8 mouse cellular contexts compared by ENCODE assay signal in genomic region chr8:105702001-105702401, GRCm38 (mm10). TPM values are rescaled to one million over a fixed set of nuclear protein-coding genes. Genes with fewer than 3 reads are reported as not detected.
DNase-seq lines count a peak whose midpoint lies in the region; ATAC-seq and TF ChIP-seq lines count a peak whose summit lies in the region.

No protein-coding gene starts in this region.

- no peak for ATAC-seq in heart, embryonic 12.5 days (ENCODE audit: insufficient number of reproducible peaks, low FRiP score)
- ATAC-seq in embryonic facial prominence, embryonic 13.5 days (ENCODE audit: insufficient number of reproducible peaks, insufficient read depth, low FRiP score, low TSS enrichment, low read depth): no peak
- no peak for ATAC-seq in limb, embryonic 13.5 days (ENCODE audit: low FRiP score, low read depth)
- no peak for ATAC-seq in stomach, postnatal 0 days (ENCODE audit: low FRiP score, low TSS enrichment)

- no peaks in the 10 kb centered on the region for H3K27me3 ChIP-seq in heart, embryonic 12.5 days (replicated peaks)
- H3K27me3 ChIP-seq in embryonic facial prominence, embryonic 13.5 days: no peaks in the 10 kb centered on the region
- no peaks in the 10 kb centered on the region for H3K27me3 ChIP-seq in limb, embryonic 13.5 days
- H3K27me3 ChIP-seq in stomach, postnatal 0 days (ENCODE audit: control insufficient read depth, insufficient read depth, low read length): no peaks in the 10 kb centered on the region

- TF ChIP-seq CTCF in stomach, postnatal 0 days (IDR thresholded peaks at IDR 0.05; ENCODE audit: low read depth): no peak

- DNase-seq in heart, adult 18-20 months: no peak
- DNase-seq in ES-E14 (ENCODE audit: low read depth, low spot score): no peak
- no peak for DNase-seq in stomach, postnatal 0 days (ENCODE audit: low spot score)
- DNase-seq in adrenal gland, postnatal 14 days: no peak
- no peak for DNase-seq in layer of hippocampus, adult 9-11 months

- H3K4me1 ChIP-seq in heart, embryonic 12.5 days (replicated peaks): peaks cover 21% of the 10 kb centered on the region
- H3K4me1 ChIP-seq in ES-E14 (ENCODE audit: control insufficient read depth in 2 of 2, insufficient read depth in 2 of 2, low read length in 2 of 2, poor library complexity in 1 of 2): peaks cover 2 to 11% of the 10 kb centered on the region in 2 experiments; a peak in 1 of 4 replicates
- H3K4me1 ChIP-seq in embryonic facial prominence, embryonic 13.5 days: peaks cover 26% of the 10 kb centered on the region
- H3K4me1 ChIP-seq in limb, embryonic 13.5 days: peaks cover 27% of the 10 kb centered on the region
- peaks cover 7% of the 10 kb centered on the region; the same call in 1 of the 2 replicates for H3K4me1 ChIP-seq in stomach, postnatal 0 days (replicated peaks; ENCODE audit: control insufficient read depth, insufficient read depth)

- WGBS in heart, embryonic 12.5 days: 53% methylated on average over 18 of the region's 18 CpGs
- 40% methylated on average over 18 of the region's 18 CpGs for WGBS in embryonic facial prominence, embryonic 13.5 days
- 45% methylated on average over 18 of the region's 18 CpGs for WGBS in limb, embryonic 13.5 days
- WGBS in stomach, postnatal 0 days: 41% methylated on average over 18 of the region's 18 CpGs

- H3K9ac ChIP-seq in heart, embryonic 12.5 days: peak overlapping the region; percentile 83
- H3K9ac ChIP-seq in ES-E14 (ENCODE audit: insufficient read depth, low read depth, low read length, poor library complexity, severe bottlenecking): peak overlapping the region; percentile 72; the same call in 1 of the 2 replicates
- H3K9ac ChIP-seq in embryonic facial prominence, embryonic 13.5 days: peak overlapping the region; percentile 68
- peak overlapping the region; percentile 71 for H3K9ac ChIP-seq in limb, embryonic 13.5 days
- H3K9ac ChIP-seq in stomach, postnatal 0 days (ENCODE audit: low read length): peak overlapping the region; percentile 14; the same call in 1 of the 2 replicates

- H3K4me2 ChIP-seq in heart, embryonic 12.5 days: peak overlapping the region; percentile 96
- peak overlapping the region; percentile 91 for H3K4me2 ChIP-seq in embryonic facial prominence, embryonic 13.5 days
- peak overlapping the region; percentile 87 for H3K4me2 ChIP-seq in limb, embryonic 13.5 days (replicated peaks)
- H3K4me2 ChIP-seq in stomach, postnatal 0 days (replicated peaks; ENCODE audit: low read depth): peak overlapping the region; percentile 87

- H3K27ac ChIP-seq in heart, embryonic 12.5 days (ENCODE audit: poor library complexity, severe bottlenecking): peak overlapping the region; percentile 83
- no peak overlapping the region for H3K27ac ChIP-seq in ES-E14 (ENCODE audit: insufficient read depth, low read depth, low read length, poor library complexity, severe bottlenecking)
- peak overlapping the region; percentile 94; the same call in 1 of the 2 replicates for H3K27ac ChIP-seq in embryonic facial prominence, embryonic 13.5 days
- no peak overlapping the region for H3K27ac ChIP-seq in limb, embryonic 13.5 days
- peak overlapping the region; percentile 37; the same call in 1 of the 2 replicates for H3K27ac ChIP-seq in stomach, postnatal 0 days (replicated peaks)

- no peak for TF ChIP-seq EP300 in stomach, postnatal 0 days (optimal IDR thresholded peaks at IDR 0.05)

- peaks cover 40% of the 10 kb centered on the region for H3K36me3 ChIP-seq in heart, embryonic 12.5 days
- H3K36me3 ChIP-seq in ES-E14 (ENCODE audit: control insufficient read depth, insufficient read depth, low read length, poor library complexity, severe bottlenecking): peaks cover 28% of the 10 kb centered on the region
- peaks cover 41% of the 10 kb centered on the region for H3K36me3 ChIP-seq in embryonic facial prominence, embryonic 13.5 days
- peaks cover 47% of the 10 kb centered on the region for H3K36me3 ChIP-seq in limb, embryonic 13.5 days
- peaks cover 12% of the 10 kb centered on the region for H3K36me3 ChIP-seq in stomach, postnatal 0 days (ENCODE audit: control insufficient read depth, insufficient read depth, low read length)

- in situ Hi-C loops in ES-E14 (cut with MboI; ENCODE audit: low sequenced_read_pairs in 2 of 2, unreplicated experiment in 2 of 2): no loop called here

- H3K4me3 ChIP-seq in heart, embryonic 12.5 days: peak overlapping the region; percentile 75
- peak overlapping the region; percentile 71 to 78 for H3K4me3 ChIP-seq in ES-E14 (ENCODE audit: insufficient read depth in 1 of 2, low read depth in 1 of 2, low read length in 2 of 2, poor library complexity in 1 of 2, severe bottlenecking in 1 of 2)
- H3K4me3 ChIP-seq in embryonic facial prominence, embryonic 13.5 days: peak overlapping the region; percentile 72
- H3K4me3 ChIP-seq in limb, embryonic 13.5 days: peak overlapping the region; percentile 71
- H3K4me3 ChIP-seq in stomach, postnatal 0 days (ENCODE audit: low read depth, low read length): peak overlapping the region; percentile 69

- no peaks in the 10 kb centered on the region for H3K9me3 ChIP-seq in heart, embryonic 12.5 days (replicated peaks)
- no peaks in the 10 kb centered on the region for H3K9me3 ChIP-seq in ES-E14 (ENCODE audit: control insufficient read depth, insufficient read depth, low read depth, low read length)
- H3K9me3 ChIP-seq in embryonic facial prominence, embryonic 13.5 days: no peaks in the 10 kb centered on the region
- no peaks in the 10 kb centered on the region for H3K9me3 ChIP-seq in limb, embryonic 13.5 days
- no peaks in the 10 kb centered on the region for H3K9me3 ChIP-seq in stomach, postnatal 0 days (ENCODE audit: control insufficient read depth, low read length)

TF ChIP-seq in ES-E14, 5 proteins besides CTCF, POLR2A, EP300 and RAD21:
- TF ChIP-seq ZC3H11A (IDR thresholded peaks at IDR 0.05; ENCODE audit: borderline replicate concordance, low read depth, low read length) (no peak), MAFK (IDR thresholded peaks at IDR 0.05; ENCODE audit: insufficient read depth, low read depth, low read length) (no peak), ZNF384 (IDR thresholded peaks at IDR 0.05; ENCODE audit: low read depth, low read length) (no peak), HCFC1 (IDR thresholded peaks at IDR 0.05; ENCODE audit: borderline replicate concordance, insufficient read depth, low read length) (no peak), CHD2 (IDR thresholded peaks at IDR 0.05; ENCODE audit: low read depth, low read length) (no peak)

RNA-seq across cellular contexts. Expression of gene Pard6a, which starts 1.1 kb away (rescaled TPM):
- 14.0 and 14.5 TPM in 2 replicates for polyA plus RNA-seq in heart, embryonic 12.5 days (2016; fragmentation: Nextera tagmentation; extraction: Ambion mirVana)
- 1 to 10 TPM; 7.3 to 7.8 TPM for total RNA-seq in heart, adult 18-20 months (2021)
- total RNA-seq in ES-E14 (2012; rRNA removed): 14.3 and 14.9 TPM in 2 replicates
- 18.9 and 21.5 TPM in 2 replicates for polyA plus RNA-seq in embryonic facial prominence, embryonic 13.5 days (2015; fragmentation: Nextera tagmentation; extraction: Ambion mirVana)
- 17.7 TPM in 2 replicates for polyA plus RNA-seq in limb, embryonic 13.5 days (2015; fragmentation: Nextera tagmentation; extraction: Ambion mirVana)
- 12.4 and 13.0 TPM in 2 replicates for polyA plus RNA-seq in stomach, postnatal 0 days (2015; fragmentation: Nextera tagmentation; extraction: Ambion mirVana)
- total RNA-seq in adrenal gland, postnatal 14 days (2021): 10.6 and 11.0 TPM in 2 replicates

RNA-seq across cellular contexts. Expression of gene Acd, which starts 1.1 kb away (rescaled TPM):
- polyA plus RNA-seq in heart, embryonic 12.5 days (2016; fragmentation: Nextera tagmentation; extraction: Ambion mirVana): 37.6 and 38.1 TPM in 2 replicates
- total RNA-seq in heart, adult 18-20 months (2021): 10 to 100 TPM; 11.0 to 12.6 TPM
- total RNA-seq in ES-E14 (2012; rRNA removed): 8.6 and 8.9 TPM in 2 replicates
- polyA plus RNA-seq in embryonic facial prominence, embryonic 13.5 days (2015; fragmentation: Nextera tagmentation; extraction: Ambion mirVana): 72.3 and 84.3 TPM in 2 replicates
- polyA plus RNA-seq in limb, embryonic 13.5 days (2015; fragmentation: Nextera tagmentation; extraction: Ambion mirVana): 81.5 and 83.9 TPM in 2 replicates
- 26.7 and 30.7 TPM in 2 replicates for polyA plus RNA-seq in stomach, postnatal 0 days (2015; fragmentation: Nextera tagmentation; extraction: Ambion mirVana)
- 23.3 and 23.8 TPM in 2 replicates for total RNA-seq in adrenal gland, postnatal 14 days (2021)

RNA-seq across cellular contexts. Expression of gene 4933405L10Rik, which starts 5.5 kb away (rescaled TPM):
- polyA plus RNA-seq in heart, embryonic 12.5 days (2016; fragmentation: Nextera tagmentation; extraction: Ambion mirVana): not detected in 2 replicates
- not detected for total RNA-seq in heart, adult 18-20 months (2021)
- total RNA-seq in ES-E14 (2012; rRNA removed): 0.18 TPM in 1 of 2 replicates, not detected in the other
- polyA plus RNA-seq in embryonic facial prominence, embryonic 13.5 days (2015; fragmentation: Nextera tagmentation; extraction: Ambion mirVana): 0.25 and 0.36 TPM in 2 replicates
- 0.36 TPM in 1 of 2 replicates, not detected in the other for polyA plus RNA-seq in limb, embryonic 13.5 days (2015; fragmentation: Nextera tagmentation; extraction: Ambion mirVana)
- 0.08 and 0.13 TPM in 2 replicates for polyA plus RNA-seq in stomach, postnatal 0 days (2015; fragmentation: Nextera tagmentation; extraction: Ambion mirVana)
- not detected in 2 replicates for total RNA-seq in adrenal gland, postnatal 14 days (2021)

RNA-seq across cellular contexts. Expression of gene Enkd1, which starts 6.0 kb away (rescaled TPM):
- 13.5 and 14.5 TPM in 2 replicates for polyA plus RNA-seq in heart, embryonic 12.5 days (2016; fragmentation: Nextera tagmentation; extraction: Ambion mirVana)
- total RNA-seq in heart, adult 18-20 months (2021): 1 to 10 TPM; 1.3 TPM
- 20.4 and 26.3 TPM in 2 replicates for total RNA-seq in ES-E14 (2012; rRNA removed)
- polyA plus RNA-seq in embryonic facial prominence, embryonic 13.5 days (2015; fragmentation: Nextera tagmentation; extraction: Ambion mirVana): 28.6 and 34.5 TPM in 2 replicates
- polyA plus RNA-seq in limb, embryonic 13.5 days (2015; fragmentation: Nextera tagmentation; extraction: Ambion mirVana): 30.8 and 32.2 TPM in 2 replicates
- polyA plus RNA-seq in stomach, postnatal 0 days (2015; fragmentation: Nextera tagmentation; extraction: Ambion mirVana): 5.4 and 5.8 TPM in 2 replicates
- 5.4 and 6.0 TPM in 2 replicates for total RNA-seq in adrenal gland, postnatal 14 days (2021)

RNA-seq across cellular contexts. Expression of gene Carmil2, which starts 15.9 kb away (rescaled TPM):
- 0.45 and 0.54 TPM in 2 replicates for polyA plus RNA-seq in heart, embryonic 12.5 days (2016; fragmentation: Nextera tagmentation; extraction: Ambion mirVana)
- 1 to 10 TPM in 1 of 2 experiments, under 1 TPM in 1; 0.12 to 1.1 TPM for total RNA-seq in heart, adult 18-20 months (2021)
- total RNA-seq in ES-E14 (2012; rRNA removed): 1.6 and 3.8 TPM in 2 replicates
- polyA plus RNA-seq in embryonic facial prominence, embryonic 13.5 days (2015; fragmentation: Nextera tagmentation; extraction: Ambion mirVana): 0.61 and 0.84 TPM in 2 replicates
- 0.55 and 0.77 TPM in 2 replicates for polyA plus RNA-seq in limb, embryonic 13.5 days (2015; fragmentation: Nextera tagmentation; extraction: Ambion mirVana)
- 0.58 and 0.61 TPM in 2 replicates for polyA plus RNA-seq in stomach, postnatal 0 days (2015; fragmentation: Nextera tagmentation; extraction: Ambion mirVana)
- total RNA-seq in adrenal gland, postnatal 14 days (2021): 3.1 and 8.1 TPM in 2 replicates

Comparison
In these comparisons a context has a peak if more than half of its experiments do, and no peak if none do; other contexts are left out.
1. H3K27ac ChIP-seq: peak in heart, embryonic 12.5 days (single experiment), embryonic facial prominence, embryonic 13.5 days (single experiment) and stomach, postnatal 0 days (single experiment); none in ES-E14 (single experiment) and limb, embryonic 13.5 days (single experiment).
2. H3K9ac ChIP-seq: peak in every context shown above with its lines; median percentile 83 in heart, embryonic 12.5 days; 72 in ES-E14; 71 in limb, embryonic 13.5 days; 68 in embryonic facial prominence, embryonic 13.5 days; 14 in stomach, postnatal 0 days.
3. Peak in every context shown above with its lines, with median percentiles within 50 percentile points of each other: H3K4me2 ChIP-seq and H3K4me3 ChIP-seq.